Mouse (Mus musculus): ENCODE data around the gene Tmem160.

DNA sequence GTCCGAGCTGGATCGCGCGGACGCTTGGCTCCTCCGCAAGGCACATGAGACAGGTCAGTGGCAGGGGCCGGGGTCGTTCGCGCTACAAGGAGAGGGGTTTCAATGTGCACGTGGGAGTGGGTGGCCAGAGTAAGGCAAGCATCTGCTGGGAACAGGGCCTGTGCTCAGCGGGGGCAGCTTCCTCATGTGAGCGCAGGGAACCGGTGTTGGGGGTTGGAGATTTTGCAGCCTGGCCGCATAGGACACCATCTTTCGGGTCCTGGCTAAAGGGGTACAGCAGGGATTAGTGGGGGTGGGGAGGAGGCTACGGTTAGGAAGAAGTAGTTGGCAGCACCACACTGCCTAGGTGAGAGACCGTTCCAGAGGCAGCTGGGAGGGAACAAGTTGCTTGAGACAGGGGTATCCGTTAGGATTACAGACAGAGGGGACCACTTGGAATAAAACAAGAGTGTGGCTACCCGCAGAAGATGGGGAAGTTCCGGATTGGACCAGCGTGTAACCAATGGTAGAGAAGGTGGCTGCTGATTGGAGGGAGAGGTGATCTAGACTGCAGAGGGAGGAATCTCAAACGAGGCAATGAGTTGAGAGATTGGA is 636 bp downstream of the Tmem160 start:
- TF ChIP-seq POLR2A (IDR thresholded peaks at IDR 0.05; ENCODE audit: insufficient read length, low read depth) (peak; percentile 7), MAX (IDR thresholded peaks at IDR 0.05; ENCODE audit: low read depth) (no peak), CEBPB (IDR thresholded peaks at IDR 0.05; ENCODE audit: insufficient read depth, poor library complexity, severe bottlenecking) (no peak), REST (IDR thresholded peaks at IDR 0.05; ENCODE audit: insufficient read depth, insufficient read length) (no peak), E2F4 (IDR thresholded peaks at IDR 0.05; ENCODE audit: insufficient read depth) (no peak), USF1 (IDR thresholded peaks at IDR 0.05; ENCODE audit: low read depth) (no peak), TCF12 (IDR thresholded peaks at IDR 0.05; ENCODE audit: insufficient read depth, poor library complexity, severe bottlenecking) (no peak), MYOD1 (IDR thresholded peaks at IDR 0.05; ENCODE audit: control insufficient read depth in 1 of 3, insufficient read length in 2 of 3, low read depth in 2 of 3) (no peak), MYOG (IDR thresholded peaks at IDR 0.05; ENCODE audit: control insufficient read depth in 1 of 3, insufficient read depth in 1 of 3, insufficient read length in 2 of 3, low read depth in 2 of 3) (no peak), POLR2AphosphoS2 (IDR thresholded peaks at IDR 0.05; ENCODE audit: insufficient read length, low read depth) (no peak)
